Mouse (Mus musculus): ENCODE measurements around the gene Slc44a1. TPM values are rescaled to one million over a fixed set of nuclear protein-coding genes. Genes with fewer than 3 reads are reported as not detected.

Slc44a1 gene
- polyA plus RNA-seq, 1 experiment = 10.2 TPM

- Histone ChIP-seq H3K4me1 (ENCODE audit: control insufficient read depth, insufficient read depth, low read length) (no peaks in the 10 kb centered on the region), H3K27ac (ENCODE audit: control insufficient read depth, insufficient read depth, low read depth, low read length, poor library complexity) (no peak overlapping the region), H3K4me3 (replicated peaks; ENCODE audit: control insufficient read depth, low read depth, low read length) (no peak overlapping the region)
- TF ChIP-seq CTCF (IDR thresholded peaks at IDR 0.05; ENCODE audit: control insufficient read depth, insufficient read depth, low read length) = no peak
- no peak for TF ChIP-seq POLR2A (IDR thresholded peaks at IDR 0.05; ENCODE audit: borderline replicate concordance, control insufficient read depth, low read depth, low read length)
- WGBS = 79% methylated on average over 7 of the region's 7 CpGs
Observed at GRCm38 (mm10) chr4:53637269-53637909, 197.2 kb downstream of the Slc44a1 start.

DNA sequence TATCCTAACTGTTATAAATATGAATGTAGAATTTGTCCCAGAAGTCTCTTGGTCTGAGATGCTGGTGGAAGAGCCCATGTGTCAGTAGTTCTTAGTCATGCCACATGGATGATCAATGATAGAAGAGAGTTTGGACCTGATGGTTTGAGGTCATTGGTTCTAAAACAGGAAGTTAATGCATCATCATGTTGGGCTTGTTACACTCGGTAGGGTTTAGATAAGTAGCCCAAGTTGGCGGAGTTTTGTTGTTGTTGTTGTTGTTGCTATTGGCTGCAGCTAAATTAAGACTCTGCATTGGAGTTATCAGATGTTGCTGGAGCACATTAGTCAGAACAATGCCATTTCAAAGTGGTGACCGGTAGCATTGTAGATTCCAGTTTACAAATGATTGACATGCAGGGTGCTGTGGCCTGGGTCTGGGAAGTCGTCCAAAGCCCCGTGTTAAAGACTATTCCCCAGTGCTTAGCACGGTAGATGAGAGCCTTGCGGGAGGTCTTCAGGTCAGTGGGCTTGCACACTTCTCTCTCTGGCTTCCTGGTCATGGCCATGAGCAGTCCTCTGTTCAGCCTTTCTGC is 198.4 kb downstream of the Slc44a1 start:
- H3K4me3 ChIP-seq (replicated peaks; ENCODE audit: control insufficient read depth, low read depth, low read length) = no peak overlapping the region
- 49% methylated on average over 7 of the region's 7 CpGs for WGBS
- no peak for TF ChIP-seq CTCF (IDR thresholded peaks at IDR 0.05; ENCODE audit: control insufficient read depth, insufficient read depth, low read length)
- TF ChIP-seq POLR2A (IDR thresholded peaks at IDR 0.05; ENCODE audit: borderline replicate concordance, control insufficient read depth, low read depth, low read length) = no peak

DNA sequence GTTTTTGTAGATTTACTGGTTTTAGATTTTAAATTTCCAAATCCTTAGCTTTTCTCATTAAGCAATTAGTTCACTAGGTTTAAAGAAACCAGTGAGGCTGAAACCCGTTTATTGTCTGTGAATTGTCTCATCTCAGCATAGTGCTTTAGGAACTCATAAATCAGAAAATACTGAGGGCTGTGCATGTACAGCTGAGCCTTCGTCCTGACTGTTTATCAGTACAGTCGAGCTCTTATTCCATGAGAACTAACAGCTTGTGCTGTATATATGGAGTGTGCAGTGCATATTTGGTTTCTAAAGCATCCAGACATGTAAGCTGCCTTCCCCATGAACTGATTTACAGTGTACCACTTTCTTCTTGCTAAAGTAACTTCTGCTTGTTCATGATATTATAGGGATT is 217.8 kb downstream of the Slc44a1 start:
- Histone ChIP-seq H3K4me1 (ENCODE audit: control insufficient read depth, insufficient read depth, low read length) (no peaks in the 10 kb centered on the region), H3K4me3 (replicated peaks; ENCODE audit: control insufficient read depth, low read depth, low read length) (no peak overlapping the region), H3K27ac (ENCODE audit: control insufficient read depth, insufficient read depth, low read depth, low read length, poor library complexity) (no peak overlapping the region)
- TF ChIP-seq CTCF (IDR thresholded peaks at IDR 0.05; ENCODE audit: control insufficient read depth, insufficient read depth, low read length) (no peak), POLR2A (IDR thresholded peaks at IDR 0.05; ENCODE audit: borderline replicate concordance, control insufficient read depth, low read depth, low read length) (no peak)
- WGBS = 80% methylated on average over 3 of the region's 3 CpGs

More for the DNA sequence above, 198.4 kb downstream of the Slc44a1 start:
- Histone ChIP-seq H3K27ac (ENCODE audit: control insufficient read depth, insufficient read depth, low read depth, low read length, poor library complexity) (no peak overlapping the region), H3K4me1 (ENCODE audit: control insufficient read depth, insufficient read depth, low read length) (no peaks in the 10 kb centered on the region)

- no peak overlapping the region for H3K4me3 ChIP-seq (replicated peaks; ENCODE audit: control insufficient read depth, low read depth, low read length)
- H3K27ac ChIP-seq (ENCODE audit: control insufficient read depth, insufficient read depth, low read depth, low read length, poor library complexity) = no peak overlapping the region
- TF ChIP-seq CTCF (IDR thresholded peaks at IDR 0.05; ENCODE audit: control insufficient read depth, insufficient read depth, low read length) (no peak), POLR2A (IDR thresholded peaks at IDR 0.05; ENCODE audit: borderline replicate concordance, control insufficient read depth, low read depth, low read length) (no peak)
- H3K4me1 ChIP-seq (ENCODE audit: control insufficient read depth, insufficient read depth, low read length) = no peaks in the 10 kb centered on the region
Observed at GRCm38 (mm10) chr4:53660711-53661110, 220.5 kb downstream of the Slc44a1 start.

Other genes with a start within 250 kb of the Slc44a1 start
- gene Fsd1l, start 191.1 kb downstream of the Slc44a1 start, polyA plus RNA-seq (2011; ENCODE audit: insufficient read depth, insufficient read length, low replicate concordance, missing spikeins) = 1.5 and 1.7 TPM in 2 replicates

Measured in bone marrow, adult 2 months (tissue).